Comparison of ENCODE assay signal across 9 mouse cellular contexts in the genomic region with DNA sequence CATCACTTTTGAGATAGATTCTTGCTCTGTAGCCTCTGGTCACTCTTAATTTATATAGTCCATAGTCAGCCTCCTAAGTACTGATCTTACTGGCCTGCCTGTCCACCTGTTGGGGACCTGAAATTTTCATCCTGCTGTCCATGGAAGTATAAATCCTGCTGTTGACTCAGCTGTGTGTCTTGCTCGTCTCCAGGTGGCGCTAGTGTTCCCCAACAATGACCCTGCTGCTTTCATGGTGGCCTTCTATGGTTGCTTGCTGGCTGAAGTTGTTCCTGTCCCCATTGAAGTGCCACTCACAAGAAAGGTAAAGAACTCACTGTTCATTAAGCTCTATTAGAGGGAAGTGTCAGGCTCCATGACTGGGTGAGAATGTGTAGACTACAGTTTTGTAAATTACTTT.
A peak's percentile ranks its signal among the peaks of the same experiment; 100 is the strongest.
DNase-seq lines count a peak whose midpoint lies in the region; ATAC-seq and TF ChIP-seq lines count a peak whose summit lies in the region.
"Had no signal": no experiment of that assay in that cellular context is flagged by ENCODE, and none has a peak within 500 bp of the region (broad histone marks: within the 10 kb centered on the region; RNA-seq: fewer than 3 reads in every experiment).

No protein-coding gene starts in this region.

- peaks cover 6% of the 10 kb centered on the region; the same call in 1 of the 2 replicates for H3K36me3 ChIP-seq in hindbrain, embryonic 10.5 days
- H3K36me3 ChIP-seq in hindbrain, embryonic 16.5 days (ENCODE audit: control insufficient read depth, insufficient read depth, low read length), result no peaks in the 10 kb centered on the region
- no peaks in the 10 kb centered on the region for H3K36me3 ChIP-seq in embryonic facial prominence, embryonic 10.5 days (replicated peaks)

- no peak for ATAC-seq in hindbrain, embryonic 16.5 days
- ATAC-seq in Patski, result no peak

- WGBS in hindbrain, embryonic 10.5 days, result 13% methylated on average over 2 of the region's 2 CpGs
- 16% methylated on average over 2 of the region's 2 CpGs for WGBS in hindbrain, embryonic 16.5 days
- WGBS in embryonic facial prominence, embryonic 10.5 days, result 10% methylated on average over 2 of the region's 2 CpGs

- no peaks in the 10 kb centered on the region for H3K27me3 ChIP-seq in hindbrain, embryonic 10.5 days (ENCODE audit: insufficient read depth, poor library complexity, severe bottlenecking)
- H3K27me3 ChIP-seq in hindbrain, embryonic 16.5 days (replicated peaks; ENCODE audit: control insufficient read depth, insufficient read depth, low read length), result no peaks in the 10 kb centered on the region
- no peaks in the 10 kb centered on the region for H3K27me3 ChIP-seq in Patski
- no peaks in the 10 kb centered on the region for H3K27me3 ChIP-seq in embryonic facial prominence, embryonic 10.5 days (replicated peaks; ENCODE audit: low read depth, poor library complexity, severe bottlenecking)
- H3K27me3 ChIP-seq: neural tube, embryonic 13.5 days had no signal

- H3K9me3 ChIP-seq in hindbrain, embryonic 10.5 days, result no peaks in the 10 kb centered on the region
- no peaks in the 10 kb centered on the region for H3K9me3 ChIP-seq in hindbrain, embryonic 16.5 days (ENCODE audit: control insufficient read depth, low read length)
- H3K9me3 ChIP-seq in embryonic facial prominence, embryonic 10.5 days, result no peaks in the 10 kb centered on the region
- H3K9me3 ChIP-seq: neural tube, embryonic 13.5 days had no signal

- in situ Hi-C loops in Patski (cut with MboI; ENCODE audit: low pct_unique_long_range_greater_than_20kb), result no loop called here

- H3K27ac ChIP-seq in hindbrain, embryonic 10.5 days, result no peak overlapping the region
- H3K27ac ChIP-seq in hindbrain, embryonic 16.5 days (ENCODE audit: low read depth, low read length), result no peak overlapping the region
- no peak overlapping the region for H3K27ac ChIP-seq in embryonic facial prominence, embryonic 10.5 days (replicated peaks)
- H3K27ac ChIP-seq: neural tube, embryonic 13.5 days had no signal

- no peak overlapping the region for H3K4me2 ChIP-seq in hindbrain, embryonic 16.5 days (ENCODE audit: low read length)
- H3K4me2 ChIP-seq: neural tube, embryonic 13.5 days had no signal

- H3K9ac ChIP-seq in hindbrain, embryonic 16.5 days (ENCODE audit: low read depth, low read length), result no peak overlapping the region
- H3K9ac ChIP-seq: neural tube, embryonic 13.5 days had no signal

- DNase-seq in hindbrain, embryonic 10.5 days (ENCODE audit: low spot score), result peak; percentile 30
- DNase-seq in B cell, adult 2 months, result peak; percentile 59 to 63
- DNase-seq in Patski (ENCODE audit: low read depth, low spot score), result no peak
- peak; percentile 37 for DNase-seq in embryonic facial prominence, embryonic 10.5 days (ENCODE audit: low spot score)
- DNase-seq in lung, postnatal 25 days (ENCODE audit: low spot score), result peak; percentile 66
- peak; percentile 39 to 48 for DNase-seq in thymus, postnatal 36 days
- DNase-seq in urinary bladder, postnatal 4 days (ENCODE audit: low spot score in 2 of 2), result no peak

- H3K4me3 ChIP-seq in hindbrain, embryonic 10.5 days, result no peak overlapping the region
- H3K4me3 ChIP-seq in hindbrain, embryonic 16.5 days (ENCODE audit: low read length), result no peak overlapping the region
- no peak overlapping the region for H3K4me3 ChIP-seq in embryonic facial prominence, embryonic 10.5 days
- H3K4me3 ChIP-seq: neural tube, embryonic 13.5 days had no signal

- CTCF ChIA-PET in Patski (lab: Charles Lee), result interaction anchor here (1.9 kb wide), 1 partner anchor 19 kb away, joined by 6 read pairs; no protein-coding TSS in a partner anchor

- POLR2A ChIA-PET in Patski (lab: Charles Lee), result interaction anchor here (0.6 kb wide), 1 partner anchor 65 kb away, joined by 3 read pairs; no protein-coding TSS in a partner anchor

- H3K4me1 ChIP-seq in hindbrain, embryonic 10.5 days (replicated peaks), result no peaks in the 10 kb centered on the region
- H3K4me1 ChIP-seq in hindbrain, embryonic 16.5 days (ENCODE audit: control insufficient read depth, insufficient read depth, low read depth, low read length), result no peaks in the 10 kb centered on the region
- no peaks in the 10 kb centered on the region for H3K4me1 ChIP-seq in embryonic facial prominence, embryonic 10.5 days
- H3K4me1 ChIP-seq: neural tube, embryonic 13.5 days had no signal

- peak; percentile 77 for TF ChIP-seq CTCF in Patski (IDR thresholded peaks at IDR 0.05)

Comparison
In these comparisons a context has a peak if more than half of its experiments do, and no peak if none do; other contexts are left out.
1. DNase-seq: peak in hindbrain, embryonic 10.5 days (single experiment), B cell, adult 2 months (2 of 2), embryonic facial prominence, embryonic 10.5 days (single experiment), lung, postnatal 25 days (single experiment) and thymus, postnatal 36 days (2 of 2); none in Patski (single experiment) and urinary bladder, postnatal 4 days (0 of 2).